Mouse (Mus musculus) liver, postnatal 0 days (tissue): Measurements from ENCODE around the gene Tmem91. TPM values are rescaled to one million over a fixed set of nuclear protein-coding genes. Genes with fewer than 3 reads are reported as not detected.

Experiments
- ATAC-seq: fragments of 200-750 bp; cut with Nextera tagmentation; 2 replicates; pipeline ENCODE4 v1.8.0; 2017; ENCODE audit warnings: mild to moderate bottlenecking, moderate library complexity
- DNase-seq: peaks from one replicate; pipeline ENCODE4 v3.0.0-alpha.2; 2016
- H3K27ac ChIP-seq: fragments of 300-500 bp; sonication (generic); 2 replicates; pipeline ENCODE4 v1.5.1; 2014; ENCODE audit warnings: antibody characterized with exemption, moderate library complexity, mild to moderate bottlenecking, low read depth
- H3K27me3 ChIP-seq: fragments of 300-500 bp; sonication (generic); 2 replicates; pipeline ENCODE4 v1.6.1; 2014; ENCODE audit warnings: low read length, control low read depth, mixed read lengths; ENCODE audit not compliant: insufficient read depth
- H3K36me3 ChIP-seq: fragments of 300-500 bp; sonication (generic); replicated peaks from 2 replicates; pipeline ENCODE4 v1.6.1; 2014; ENCODE audit warnings: mild to moderate bottlenecking, control low read depth, low read length, moderate library complexity, mixed read lengths; ENCODE audit not compliant: insufficient read depth
- H3K4me1 ChIP-seq: fragments of 300-500 bp; sonication (generic); 2 replicates; pipeline ENCODE4 v1.6.1; 2014; ENCODE audit warnings: antibody characterized with exemption, mild to moderate bottlenecking, control low read depth; ENCODE audit not compliant: insufficient read depth
- H3K4me2 ChIP-seq: fragments of 300-500 bp; sonication (generic); 2 replicates; pipeline ENCODE4 v1.6.1; 2014; ENCODE audit warnings: low read depth, mild to moderate bottlenecking, low read length, moderate library complexity, mixed read lengths
- H3K4me3 ChIP-seq: fragments of 300-500 bp; sonication (generic); 2 replicates; pipeline ENCODE4 v1.5.1; 2014; ENCODE audit warnings: low read depth, low read length
- H3K9ac ChIP-seq: fragments of 300-500 bp; sonication (generic); replicated peaks from 2 replicates; pipeline ENCODE4 v1.6.1; 2014; ENCODE audit warnings: mild to moderate bottlenecking, moderate library complexity
- H3K9me3 ChIP-seq: fragments of 300-500 bp; sonication (generic); 2 replicates; pipeline ENCODE4 v1.6.1; 2016; ENCODE audit warnings: mild to moderate bottlenecking, control low read depth, low read length, mixed read lengths
- CTCF ChIP-seq: sonication (generic); IDR thresholded peaks from 2 replicates; pipeline ENCODE4 v1.5.1; 2016; ENCODE audit warnings: antibody characterized with exemption, low read depth
- EP300 ChIP-seq: IDR thresholded peaks from 2 replicates; pipeline ENCODE4 v1.6.1; 2016; ENCODE audit warnings: antibody characterized with exemption, low read depth, mild to moderate bottlenecking
- WGBS: fragments of 180-500 bp; shearing (Covaris S2); extraction: QIAGEN DNeasy Blood & Tissue Kit; methylation state at CpG from one replicate; pipeline ENCODE4 v1.1.7; 2014; ENCODE audit not compliant: insufficient replicate concordance; 5-methylcytosine and 5-hydroxymethylcytosine counted together
- polyA plus RNA-seq: library from polyadenylated mRNA; unstranded; fragments of >200 nt; fragmentation: Nextera tagmentation; extraction: Ambion mirVana; gene quantifications from 2 replicates; pipeline ENCODE4 v1.2.1, GENCODE M21; 2015

Tmem91 gene
- polyA plus RNA-seq, 1 experiment from 2014 or later: 0.76 TPM

DNA sequence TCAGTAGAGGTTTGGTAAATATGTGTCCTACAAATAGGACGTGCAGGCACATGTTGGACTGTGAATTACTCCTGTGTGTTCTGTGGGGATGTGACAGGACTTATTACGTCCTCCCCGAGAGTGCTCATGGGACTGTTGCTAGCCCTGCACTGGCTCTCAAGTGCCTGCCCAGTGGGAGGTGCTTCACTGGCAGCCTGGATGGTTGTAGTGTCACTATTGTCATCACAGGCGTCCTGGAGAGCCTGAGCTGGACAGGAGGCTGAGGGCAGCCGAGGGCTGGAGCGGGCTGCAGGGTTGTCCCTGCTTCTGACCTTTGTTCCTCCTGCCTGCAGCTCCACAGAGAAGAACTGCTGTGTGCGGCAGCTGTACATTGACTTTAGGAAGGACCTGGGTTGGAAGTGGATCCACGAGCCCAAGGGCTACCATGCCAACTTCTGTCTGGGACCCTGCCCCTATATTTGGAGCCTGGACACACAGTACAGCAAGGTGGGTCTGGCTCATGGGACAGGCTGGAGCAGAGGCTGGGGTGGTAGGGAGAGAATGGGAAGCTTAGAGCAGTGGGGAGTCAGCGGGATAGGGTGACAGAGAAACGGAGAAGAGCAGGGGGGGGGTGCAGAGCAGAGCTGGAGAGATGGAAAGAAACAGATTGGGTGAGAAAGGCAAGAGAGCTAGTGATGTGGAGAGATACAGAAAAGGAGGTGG lies 29.0 kb upstream of the Tmem91 start:
- WGBS: 60% methylated on average over 10 of the region's 10 CpGs
- no peak overlapping the region for H3K9ac ChIP-seq
- 0 out of 2 replicates have a peak, but pooled peaks cover 7% of the 10 kb centered on the region for H3K9me3 ChIP-seq
- H3K4me2 ChIP-seq: peak overlapping the region; percentile 58
- H3K4me1 ChIP-seq: peaks cover 39% of the 10 kb centered on the region
- H3K27me3 ChIP-seq: no peaks in the 10 kb centered on the region
- peak overlapping the region; percentile 44; the same call in 1 of the 2 replicates for H3K27ac ChIP-seq
- no peak overlapping the region for H3K4me3 ChIP-seq
- ATAC-seq: peak; percentile 55
- no peak for TF ChIP-seq CTCF
- no peak for TF ChIP-seq EP300
- peaks cover 32% of the 10 kb centered on the region for H3K36me3 ChIP-seq
- DNase-seq: no peak

GRCm38 (mm10) chr7:25702350-25702749 lies 27.4 kb upstream of the Tmem91 start:
- TF ChIP-seq CTCF: peak; percentile 53
- no peak for TF ChIP-seq EP300
- Histone ChIP-seq H3K36me3 (peaks cover 44% of the 10 kb centered on the region), H3K9ac (no peak overlapping the region), H3K4me1 (peaks cover 34% of the 10 kb centered on the region), H3K27me3 (no peaks in the 10 kb centered on the region), H3K4me2 (no peak overlapping the region), H3K27ac (no peak overlapping the region), H3K9me3 (0 out of 2 replicates have a peak, but pooled peaks cover 7% of the 10 kb centered on the region), H3K4me3 (no peak overlapping the region)
- DNase-seq (no peak), ATAC-seq (no peak)
- WGBS: 90% methylated on average over 2 of the region's 2 CpGs

- 84% methylated on average over 12 of the region's 12 CpGs for WGBS
- ATAC-seq: no peak
- DNase-seq: no peak
- peaks cover 56% of the 10 kb centered on the region for H3K36me3 ChIP-seq
- H3K4me2 ChIP-seq: no peak overlapping the region
- H3K4me1 ChIP-seq: peaks cover 18% of the 10 kb centered on the region
- H3K4me3 ChIP-seq: no peak overlapping the region
- TF ChIP-seq CTCF: peak; percentile 50
- no peak for TF ChIP-seq EP300
- no peak overlapping the region for H3K27ac ChIP-seq
- H3K9ac ChIP-seq: no peak overlapping the region
- H3K27me3 ChIP-seq: no peaks in the 10 kb centered on the region
- H3K9me3 ChIP-seq: 0 out of 2 replicates have a peak, but pooled peaks cover 7% of the 10 kb centered on the region
Observed at GRCm38 (mm10) chr7:25700732-25701131, 25.8 kb upstream of the Tmem91 start.

DNA sequence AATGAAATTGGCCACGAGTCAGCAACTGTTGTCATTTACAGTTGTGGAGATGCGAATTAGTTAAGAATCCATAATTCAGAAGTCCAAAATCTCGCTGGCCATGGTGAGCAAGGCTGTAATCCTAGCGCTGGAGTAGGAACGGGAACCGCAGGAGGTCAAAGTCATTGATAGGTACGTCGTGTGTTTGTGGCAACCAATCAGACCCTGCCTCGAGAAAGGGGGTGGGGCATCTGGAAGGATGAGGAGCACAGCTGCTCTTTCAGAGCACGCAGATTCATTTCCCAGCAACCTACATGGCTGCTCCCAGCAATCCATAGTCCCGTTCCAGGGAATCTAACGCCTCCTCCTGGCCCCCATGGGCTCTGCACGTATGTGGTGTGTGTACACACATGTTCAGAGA lies 24.9 kb upstream of the Tmem91 start:
- ATAC-seq: no peak
- Histone ChIP-seq H3K27ac (no peak overlapping the region), H3K4me3 (no peak overlapping the region), H3K36me3 (peaks cover 60% of the 10 kb centered on the region), H3K4me2 (no peak overlapping the region), H3K4me1 (peaks cover 10% of the 10 kb centered on the region), H3K27me3 (no peaks in the 10 kb centered on the region), H3K9ac (no peak overlapping the region), H3K9me3 (0 out of 2 replicates have a peak, but pooled peaks cover 7% of the 10 kb centered on the region)
- WGBS: 68% methylated on average over 13 of the region's 13 CpGs
- TF ChIP-seq EP300: no peak
- no peak for TF ChIP-seq CTCF
- DNase-seq: no peak

- Histone ChIP-seq H3K4me3 (no peak overlapping the region), H3K9me3 (no peaks in the 10 kb centered on the region), H3K27ac (no peak overlapping the region), H3K4me2 (no peak overlapping the region), H3K4me1 (peaks cover 4% of the 10 kb centered on the region; the same call in 1 of the 2 replicates), H3K36me3 (peaks cover 46% of the 10 kb centered on the region), H3K9ac (no peak overlapping the region), H3K27me3 (no peaks in the 10 kb centered on the region)
- TF ChIP-seq EP300 (no peak), CTCF (no peak)
- WGBS: 81% methylated on average over 8 of the region's 8 CpGs
- ATAC-seq: no peak
- DNase-seq: no peak
Observed at GRCm38 (mm10) chr7:25694104-25694503, 19.1 kb upstream of the Tmem91 start.

GRCm38 (mm10) chr7:25690051-25690450 lies 15.1 kb upstream of the Tmem91 start:
- ATAC-seq (no peak), DNase-seq (no peak)
- Histone ChIP-seq H3K4me1 (peaks cover 18% of the 10 kb centered on the region), H3K27me3 (no peaks in the 10 kb centered on the region), H3K4me2 (peak overlapping the region; percentile 93), H3K9me3 (no peaks in the 10 kb centered on the region), H3K27ac (peak overlapping the region; percentile 97), H3K9ac (no peak overlapping the region; the same call in 1 of the 2 replicates), H3K4me3 (peak overlapping the region; percentile 86), H3K36me3 (peaks cover 14% of the 10 kb centered on the region)
- TF ChIP-seq EP300 (no peak), CTCF (no peak)
- WGBS: 34% methylated on average over 5 of the region's 5 CpGs
